Mouse (Mus musculus) brain, adult 2 months (tissue): ENCODE data around the gene Muc2.
A peak's percentile ranks its signal among the peaks of the same experiment; 100 is the strongest.

ENCODE experiments used
- DNase-seq: peaks from one replicate; pipeline ENCODE4 v3.0.0; 2011; ENCODE audit warnings: low read depth, low spot score

Gene Muc2

GRCm38 (mm10) chr7:141770521-141770920 is 80.4 kb downstream of the Muc2 start:
- DNase-seq = no peak

GRCm38 (mm10) chr7:141770988-141771387 is 80.8 kb downstream of the Muc2 start:
- DNase-seq = no peak

GRCm38 (mm10) chr7:141772058-141772557 is 82.0 kb downstream of the Muc2 start:
- no peak for DNase-seq

- no peak for DNase-seq
These were observed 84.7 kb downstream of the Muc2 start for GRCm38 (mm10) chr7:141774855-141775254.

GRCm38 (mm10) chr7:141776199-141776598 is 86.1 kb downstream of the Muc2 start:
- no peak for DNase-seq

- DNase-seq = no peak
These were observed 98.7 kb downstream of the Muc2 start, which contains the start of gene Muc5ac for GRCm38 (mm10) chr7:141788677-141789452. Muc5ac (plus strand) TSS chr7:141788972.

- DNase-seq = no peak
These were observed 104.1 kb downstream of the Muc2 start for GRCm38 (mm10) chr7:141794251-141794650.

GRCm38 (mm10) chr7:141803206-141803605 is 113.1 kb downstream of the Muc2 start:
- peak; percentile 51 for DNase-seq
